Mouse (Mus musculus): ENCODE measurements around the gene Lix1.
"Not testable (repeated sequence)": the region's sequence is repeated elsewhere in the genome, so short reads cannot be mapped to it uniquely, and the experiment has no call there.

Gene Lix1

GRCm38 (mm10) chr17:17414206-17414605 is 11.7 kb downstream of the Lix1 start:
- no peak for DNase-seq (ENCODE audit: low spot score)

DNA sequence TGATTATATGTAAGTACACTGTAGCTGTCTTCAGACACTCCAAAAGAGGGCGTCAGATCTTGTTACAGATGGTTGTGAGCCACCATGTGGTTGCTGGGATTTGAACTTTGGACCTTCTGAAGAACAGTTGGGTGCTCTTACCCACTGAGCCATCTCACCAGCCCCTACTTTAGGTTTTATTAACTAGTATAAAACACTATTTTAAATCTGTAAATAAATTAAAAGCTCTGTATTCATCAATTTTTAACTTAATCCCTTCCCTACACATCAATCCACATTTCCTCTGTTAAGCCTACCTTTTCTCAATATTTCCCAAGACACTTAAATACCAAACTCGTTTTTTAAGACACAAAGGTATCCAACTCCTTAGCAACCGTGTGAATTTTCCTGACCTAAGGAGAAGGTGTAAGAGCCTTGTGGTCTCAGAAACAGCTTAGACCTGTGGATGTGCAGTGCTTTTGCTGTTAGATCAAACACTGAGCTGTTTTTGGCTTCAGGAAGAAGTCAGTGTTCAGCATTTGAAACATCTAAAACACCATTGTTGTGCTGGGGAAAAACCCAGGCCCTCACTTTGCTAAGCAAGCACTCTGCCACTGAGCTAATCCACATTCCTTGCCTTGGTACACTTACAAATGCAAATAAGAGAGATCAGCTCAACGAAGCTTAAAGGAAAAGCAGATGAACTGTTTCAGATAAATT is 22.3 kb downstream of the Lix1 start:
- no peak for DNase-seq (ENCODE audit: low spot score)

DNA sequence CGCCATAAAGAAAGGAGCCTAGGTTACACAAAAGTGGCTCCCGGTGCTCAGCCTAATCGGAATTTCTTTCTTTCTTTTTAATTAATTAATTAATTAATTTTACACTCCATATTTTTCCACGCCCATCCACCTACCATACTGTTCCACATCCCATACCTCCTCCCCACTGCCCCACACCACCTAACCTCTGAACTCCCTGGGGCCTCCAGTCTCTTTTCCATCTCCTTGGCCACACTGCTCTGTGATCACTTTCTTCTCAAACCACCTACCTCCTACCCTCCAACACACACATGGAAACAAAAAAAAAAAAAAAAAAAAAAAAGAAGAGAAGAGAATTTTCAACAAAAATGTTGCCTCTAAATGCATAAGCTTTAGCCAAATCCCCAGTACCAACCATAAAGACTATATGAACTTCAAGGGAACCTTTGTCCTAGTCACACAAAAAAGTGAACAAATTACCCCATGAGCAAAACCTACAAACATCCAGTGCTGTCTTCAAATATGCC is 22.9 kb downstream of the Lix1 start:
- no peak for DNase-seq (ENCODE audit: low spot score)

DNA sequence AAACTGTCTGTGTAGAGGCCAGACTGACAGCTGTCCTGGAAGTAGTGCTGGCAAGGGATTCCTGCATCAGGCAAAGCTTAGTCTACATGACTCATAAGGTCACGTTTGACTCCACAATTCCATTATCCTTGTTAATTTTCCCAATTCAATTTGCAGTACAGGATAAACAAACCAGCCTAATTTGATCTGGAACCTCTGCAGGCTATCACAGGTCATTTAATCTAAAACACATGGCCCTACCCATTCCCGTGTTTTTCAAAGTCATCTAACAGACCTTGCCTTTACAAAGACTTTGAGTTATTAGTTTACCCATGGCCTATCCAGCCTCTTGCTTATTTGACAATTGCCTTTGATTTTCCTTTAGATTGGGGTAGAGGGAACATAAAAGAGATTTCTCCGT is 23.4 kb downstream of the Lix1 start:
- DNase-seq (ENCODE audit: low spot score): no peak

- DNase-seq (ENCODE audit: low spot score): no peak
These were observed 26.4 kb downstream of the Lix1 start for GRCm38 (mm10) chr17:17428888-17429287.

DNA sequence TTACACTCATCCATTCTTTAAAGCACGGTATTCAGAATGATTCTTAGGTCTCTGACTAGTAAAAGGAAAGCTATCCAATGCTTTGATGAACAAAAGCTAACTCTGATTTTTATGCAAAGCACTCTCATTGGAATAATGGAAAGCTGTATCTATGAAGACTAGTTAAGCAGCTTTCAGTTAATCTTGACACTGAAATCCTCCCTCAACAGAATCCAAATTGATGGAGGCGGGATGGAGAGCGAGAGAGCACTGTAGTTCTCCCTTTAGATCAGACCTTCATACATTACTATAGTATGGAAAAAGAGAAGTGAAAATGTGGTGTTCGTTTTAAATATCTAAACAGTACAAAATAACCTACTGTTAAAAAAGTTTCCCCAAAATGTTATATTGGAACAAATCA is 31.2 kb downstream of the Lix1 start:
- no peak for DNase-seq (ENCODE audit: low spot score)

DNA sequence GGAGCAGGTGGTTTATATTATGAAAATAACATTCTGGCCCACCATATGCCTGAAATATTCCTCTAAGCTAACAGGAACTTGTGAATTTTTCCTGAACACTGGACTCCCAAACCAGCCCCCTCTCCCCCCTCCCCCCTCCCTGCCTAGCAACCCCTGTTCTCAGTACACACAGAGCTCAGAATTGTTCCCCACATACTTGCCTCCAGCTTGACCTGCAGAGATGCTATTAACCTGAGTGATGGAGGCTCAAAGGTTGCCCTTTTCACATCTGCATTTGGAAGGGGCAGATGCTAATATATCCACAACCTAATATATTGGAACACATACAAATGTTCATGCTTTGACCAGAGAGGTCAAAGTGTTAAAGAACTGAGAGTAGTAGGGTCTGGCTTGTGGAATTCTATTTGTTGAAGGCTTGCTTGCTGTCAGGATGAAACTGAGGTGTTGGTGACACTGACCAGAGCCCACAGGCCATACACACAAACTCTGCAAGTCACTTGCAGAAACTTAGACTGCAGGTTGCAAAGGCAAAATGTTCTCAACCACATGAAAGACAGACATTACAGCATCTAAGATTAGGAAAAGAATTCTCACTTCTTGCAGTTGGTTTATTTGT is 36.2 kb downstream of the Lix1 start:
- no peak for DNase-seq (ENCODE audit: low spot score)

DNA sequence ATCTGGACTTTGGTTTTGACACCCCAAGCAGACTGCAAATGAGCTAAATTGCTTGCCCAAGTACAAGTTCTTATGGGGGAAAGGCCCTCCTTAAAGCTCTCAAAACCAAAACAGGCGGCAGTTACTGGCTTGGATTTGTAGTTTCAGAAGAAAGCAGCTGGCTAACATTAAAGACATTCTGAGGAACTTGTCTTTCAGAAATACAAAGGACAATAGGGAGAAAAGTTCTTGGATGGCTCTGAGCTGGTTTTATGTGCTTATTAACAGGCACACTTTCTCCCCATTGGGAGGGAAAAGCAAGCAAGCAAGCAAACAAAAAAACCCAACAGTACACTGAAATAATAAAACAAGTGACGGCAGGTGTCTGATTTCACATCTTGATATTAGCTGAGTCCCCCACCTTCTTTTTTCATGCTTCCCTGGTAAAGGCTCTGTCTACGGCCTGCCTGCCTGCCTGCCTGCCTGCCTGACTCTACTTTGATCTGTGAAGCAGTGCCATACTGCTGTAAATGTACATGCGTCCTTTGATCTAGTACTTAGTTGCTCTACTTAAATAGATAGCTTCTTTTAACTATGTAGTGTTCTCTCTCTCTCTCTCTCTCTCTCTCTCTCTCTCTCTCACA is 39.5 kb downstream of the Lix1 start:
- DNase-seq (ENCODE audit: low spot score): no peak

- DNase-seq (ENCODE audit: low spot score): no peak
These were observed 41.9 kb downstream of the Lix1 start for GRCm38 (mm10) chr17:17444297-17444886.

- DNase-seq (ENCODE audit: low spot score): no peak
These were observed 44.2 kb downstream of the Lix1 start for GRCm38 (mm10) chr17:17446683-17447082.

- no peak for DNase-seq (ENCODE audit: low spot score)
These were observed 45.3 kb downstream of the Lix1 start for GRCm38 (mm10) chr17:17447821-17448220.

- no peak for DNase-seq (ENCODE audit: low spot score)
These were observed 46.4 kb downstream of the Lix1 start for GRCm38 (mm10) chr17:17448737-17449440.

DNA sequence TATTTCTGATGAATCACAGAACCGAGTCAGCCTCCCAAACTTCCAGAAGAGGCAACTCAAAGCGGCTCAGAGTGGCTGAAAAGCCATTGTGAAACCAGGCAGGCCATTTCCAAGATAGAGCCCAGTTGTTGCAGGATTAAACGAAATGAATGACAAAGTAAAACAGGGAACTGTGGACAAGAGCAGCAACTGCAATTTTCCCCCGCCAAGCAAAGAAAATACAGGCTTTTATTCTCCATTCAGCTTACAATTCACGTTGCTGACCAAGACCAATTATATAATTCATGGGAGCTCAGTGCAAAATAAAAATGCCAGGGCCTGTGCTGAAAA is 46.9 kb downstream of the Lix1 start:
- no peak for DNase-seq (ENCODE audit: low spot score)

- no peak for DNase-seq (ENCODE audit: low spot score)
These were observed 48.6 kb downstream of the Lix1 start for GRCm38 (mm10) chr17:17451102-17451501.

DNA sequence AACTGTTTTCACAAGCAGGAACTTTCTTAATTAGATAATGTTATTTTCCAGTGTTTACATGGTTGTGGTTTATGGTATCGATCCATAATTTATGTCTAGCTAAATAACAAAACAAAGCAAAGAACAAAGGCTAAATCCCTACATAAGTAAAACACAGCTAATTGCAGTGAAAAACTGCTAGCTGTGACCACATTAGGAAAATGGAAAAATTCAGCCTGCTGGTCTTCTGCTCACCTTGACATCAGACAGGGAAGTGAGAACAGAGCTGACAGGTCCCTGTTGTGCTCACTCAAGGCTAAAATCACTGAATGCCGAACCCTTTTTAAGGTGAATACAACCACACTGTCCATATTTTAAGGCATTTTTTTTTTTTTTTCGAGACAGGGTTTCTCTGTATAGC is 50.1 kb downstream of the Lix1 start:
- no peak for DNase-seq (ENCODE audit: low spot score)

- no peak for DNase-seq (ENCODE audit: low spot score)
These were observed 52.1 kb downstream of the Lix1 start for GRCm38 (mm10) chr17:17454573-17454972.

GRCm38 (mm10) chr17:17485789-17486188 is 83.3 kb downstream of the Lix1 start:
- DNase-seq (ENCODE audit: low spot score): no peak

- no peak for DNase-seq (ENCODE audit: low spot score)
These were observed 88.5 kb downstream of the Lix1 start for GRCm38 (mm10) chr17:17490820-17491621.

- DNase-seq (ENCODE audit: low spot score): no peak
These were observed 89.1 kb downstream of the Lix1 start for GRCm38 (mm10) chr17:17491622-17492001.

DNA sequence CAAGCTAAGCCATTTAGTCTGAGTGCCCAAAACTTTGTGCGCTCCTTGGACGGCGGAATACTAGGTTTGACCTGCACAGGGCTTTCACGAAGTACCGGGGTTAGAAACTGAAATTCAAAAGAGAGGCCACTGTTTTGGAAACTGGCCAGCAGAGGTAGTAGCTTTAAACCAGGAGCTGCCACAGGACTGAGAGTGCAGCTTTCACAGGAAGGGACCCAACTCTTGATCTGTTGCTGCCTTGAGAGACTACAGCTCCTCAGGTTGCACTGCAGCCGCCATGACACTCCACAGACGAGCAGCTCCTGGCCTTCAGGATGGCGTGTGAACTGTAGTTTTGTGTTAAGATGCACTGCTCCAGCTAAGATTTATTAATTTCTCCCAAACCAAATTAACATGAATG is 89.6 kb downstream of the Lix1 start:
- no peak for DNase-seq (ENCODE audit: low spot score)

GRCm38 (mm10) chr17:17496234-17496633 is 93.8 kb downstream of the Lix1 start:
- not testable (repeated sequence) for DNase-seq (ENCODE audit: low spot score)

DNA sequence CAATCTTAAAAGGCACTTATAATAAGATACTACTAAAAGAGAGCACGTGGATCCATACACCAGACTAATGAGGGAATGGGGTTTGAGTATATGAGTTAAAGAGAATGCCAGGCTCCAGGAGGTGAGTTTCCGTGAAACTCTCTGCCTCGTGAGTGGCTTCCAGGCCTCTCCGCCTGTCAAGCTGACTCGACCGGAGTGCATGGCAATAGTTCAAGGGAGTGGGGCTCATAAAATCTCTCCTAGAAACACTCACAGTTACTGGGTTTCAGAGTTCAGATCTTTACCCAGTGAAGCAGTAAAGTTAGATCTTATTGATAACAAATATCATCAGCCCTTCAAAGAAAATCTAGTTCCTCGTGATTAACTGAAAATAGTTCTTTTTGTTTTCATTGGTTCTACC is 94.3 kb downstream of the Lix1 start:
- DNase-seq (ENCODE audit: low spot score): no peak
